Mouse (Mus musculus): Measurements from ENCODE around the gene Polr2c. TPM values are rescaled to one million over a fixed set of nuclear protein-coding genes. Genes with fewer than 3 reads are reported as not detected.

The Polr2c gene
- polyA plus RNA-seq, 1 experiment from 2014 or later: 159 TPM

DNA sequence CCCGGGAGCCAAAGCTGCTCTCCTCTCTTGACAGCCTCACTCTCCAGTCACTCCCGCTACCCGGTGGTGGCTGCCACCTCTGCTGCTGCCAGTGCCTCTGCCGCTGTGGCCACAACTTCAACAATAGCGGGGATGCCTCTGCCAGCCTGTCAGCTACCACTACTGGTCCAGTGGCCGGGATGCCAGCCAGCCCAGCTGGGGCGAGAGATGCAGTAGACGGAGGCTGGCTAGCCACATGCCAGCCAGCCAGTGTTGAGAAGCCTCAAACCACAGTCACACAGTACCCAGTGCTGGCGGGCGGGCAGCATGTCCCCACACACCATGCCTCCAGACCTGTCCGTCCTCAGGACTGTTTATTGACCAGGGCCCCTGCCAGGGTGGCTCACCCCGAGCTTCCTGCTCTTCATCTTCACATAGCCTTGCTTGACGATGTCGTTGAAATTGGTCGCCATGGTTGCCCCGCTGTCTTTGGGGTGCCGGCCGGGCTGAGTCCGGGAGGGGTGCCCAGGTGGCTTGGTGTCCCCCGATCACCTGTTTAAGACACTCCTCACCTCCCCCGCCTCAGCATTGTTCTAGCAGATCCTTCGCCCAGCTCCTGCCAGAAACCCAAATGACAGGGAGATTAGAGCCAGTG, 13.3 kb downstream of the Polr2c start:
- peak overlapping the region; percentile 41 for H3K4me3 ChIP-seq (ENCODE audit: low read depth, low read length)
- peaks cover 17% of the 10 kb centered on the region for H3K36me3 ChIP-seq (ENCODE audit: control insufficient read depth, insufficient read depth, low read length)
- H3K27me3 ChIP-seq (ENCODE audit: control insufficient read depth, insufficient read depth, low read length): no peaks in the 10 kb centered on the region
- H3K4me2 ChIP-seq (replicated peaks; ENCODE audit: low read depth, low read length): peak overlapping the region; percentile 93
- H3K9ac ChIP-seq (replicated peaks; ENCODE audit: low read depth, low read length): peak overlapping the region; percentile 25; the same call in 1 of the 2 replicates
- peaks cover 40% of the 10 kb centered on the region for H3K4me1 ChIP-seq (ENCODE audit: control insufficient read depth, insufficient read depth, low read length)
- no peak overlapping the region for H3K27ac ChIP-seq (ENCODE audit: low read length)
- WGBS: 5% methylated on average over 22 of the region's 22 CpGs
- H3K9me3 ChIP-seq (ENCODE audit: control insufficient read depth, low read depth, low read length): no peaks in the 10 kb centered on the region
- ATAC-seq (ENCODE audit: insufficient number of reproducible peaks, insufficient read depth, low FRiP score, low read depth): 0 out of 2 replicates have a peak, but pooled peaks have one; percentile 2

- Histone ChIP-seq H3K9me3 (ENCODE audit: control insufficient read depth, low read depth, low read length) (no peaks in the 10 kb centered on the region), H3K36me3 (ENCODE audit: control insufficient read depth, insufficient read depth, low read length) (peaks cover 10% of the 10 kb centered on the region), H3K4me3 (ENCODE audit: low read depth, low read length) (peak overlapping the region; percentile 41), H3K27me3 (ENCODE audit: control insufficient read depth, insufficient read depth, low read length) (no peaks in the 10 kb centered on the region), H3K4me1 (ENCODE audit: control insufficient read depth, insufficient read depth, low read length) (peaks cover 41% of the 10 kb centered on the region), H3K27ac (ENCODE audit: low read length) (peak overlapping the region; percentile 52), H3K4me2 (replicated peaks; ENCODE audit: low read depth, low read length) (peak overlapping the region; percentile 93), H3K9ac (replicated peaks; ENCODE audit: low read depth, low read length) (peak overlapping the region; percentile 15; the same call in 1 of the 2 replicates)
- ATAC-seq (ENCODE audit: insufficient number of reproducible peaks, insufficient read depth, low FRiP score, low read depth): peak; percentile 81
- 6% methylated on average over 7 of the region's 7 CpGs for WGBS
These were observed 14.1 kb downstream of the Polr2c start for GRCm38 (mm10) chr8:94871108-94871894.

- WGBS: 52% methylated on average over 3 of the region's 3 CpGs
- Histone ChIP-seq H3K27me3 (ENCODE audit: control insufficient read depth, insufficient read depth, low read length) (no peaks in the 10 kb centered on the region), H3K4me1 (ENCODE audit: control insufficient read depth, insufficient read depth, low read length) (peaks cover 41% of the 10 kb centered on the region), H3K4me3 (ENCODE audit: low read depth, low read length) (no peak overlapping the region), H3K27ac (ENCODE audit: low read length) (peak overlapping the region; percentile 52; the same call in 1 of the 2 replicates), H3K36me3 (ENCODE audit: control insufficient read depth, insufficient read depth, low read length) (peaks cover 3% of the 10 kb centered on the region; the same call in 1 of the 2 replicates), H3K9me3 (ENCODE audit: control insufficient read depth, low read depth, low read length) (no peaks in the 10 kb centered on the region), H3K9ac (replicated peaks; ENCODE audit: low read depth, low read length) (no peak overlapping the region), H3K4me2 (replicated peaks; ENCODE audit: low read depth, low read length) (peak overlapping the region; percentile 93)
- ATAC-seq (ENCODE audit: insufficient number of reproducible peaks, insufficient read depth, low FRiP score, low read depth): no peak
These were observed 14.9 kb downstream of the Polr2c start for GRCm38 (mm10) chr8:94872156-94872555.

- Histone ChIP-seq H3K4me2 (replicated peaks; ENCODE audit: low read depth, low read length) (peak overlapping the region; percentile 93; the same call in 1 of the 2 replicates), H3K9me3 (ENCODE audit: control insufficient read depth, low read depth, low read length) (no peaks in the 10 kb centered on the region), H3K27me3 (ENCODE audit: control insufficient read depth, insufficient read depth, low read length) (no peaks in the 10 kb centered on the region), H3K9ac (replicated peaks; ENCODE audit: low read depth, low read length) (no peak overlapping the region), H3K4me1 (ENCODE audit: control insufficient read depth, insufficient read depth, low read length) (peaks cover 41% of the 10 kb centered on the region), H3K36me3 (ENCODE audit: control insufficient read depth, insufficient read depth, low read length) (0 out of 2 replicates have a peak, but pooled peaks cover 2% of the 10 kb centered on the region), H3K27ac (ENCODE audit: low read length) (no peak overlapping the region), H3K4me3 (ENCODE audit: low read depth, low read length) (no peak overlapping the region)
- WGBS: 93% methylated on average over 2 of the region's 2 CpGs
- no peak for ATAC-seq (ENCODE audit: insufficient number of reproducible peaks, insufficient read depth, low FRiP score, low read depth)
These were observed 15.3 kb downstream of the Polr2c start for GRCm38 (mm10) chr8:94872576-94872975.

- Histone ChIP-seq H3K9me3 (ENCODE audit: control insufficient read depth, low read depth, low read length) (no peaks in the 10 kb centered on the region), H3K4me2 (replicated peaks; ENCODE audit: low read depth, low read length) (peak overlapping the region; percentile 89), H3K4me1 (ENCODE audit: control insufficient read depth, insufficient read depth, low read length) (peaks cover 37% of the 10 kb centered on the region), H3K27ac (ENCODE audit: low read length) (no peak overlapping the region), H3K9ac (replicated peaks; ENCODE audit: low read depth, low read length) (no peak overlapping the region; the same call in 1 of the 2 replicates), H3K27me3 (ENCODE audit: control insufficient read depth, insufficient read depth, low read length) (no peaks in the 10 kb centered on the region), H3K36me3 (ENCODE audit: control insufficient read depth, insufficient read depth, low read length) (no peaks in the 10 kb centered on the region), H3K4me3 (ENCODE audit: low read depth, low read length) (peak overlapping the region; percentile 56; the same call in 1 of the 2 replicates)
- WGBS: 11% methylated on average over 6 of the region's 6 CpGs
- ATAC-seq (ENCODE audit: insufficient number of reproducible peaks, insufficient read depth, low FRiP score, low read depth): no peak
These were observed 17.1 kb downstream of the Polr2c start for GRCm38 (mm10) chr8:94874358-94874757.

DNA sequence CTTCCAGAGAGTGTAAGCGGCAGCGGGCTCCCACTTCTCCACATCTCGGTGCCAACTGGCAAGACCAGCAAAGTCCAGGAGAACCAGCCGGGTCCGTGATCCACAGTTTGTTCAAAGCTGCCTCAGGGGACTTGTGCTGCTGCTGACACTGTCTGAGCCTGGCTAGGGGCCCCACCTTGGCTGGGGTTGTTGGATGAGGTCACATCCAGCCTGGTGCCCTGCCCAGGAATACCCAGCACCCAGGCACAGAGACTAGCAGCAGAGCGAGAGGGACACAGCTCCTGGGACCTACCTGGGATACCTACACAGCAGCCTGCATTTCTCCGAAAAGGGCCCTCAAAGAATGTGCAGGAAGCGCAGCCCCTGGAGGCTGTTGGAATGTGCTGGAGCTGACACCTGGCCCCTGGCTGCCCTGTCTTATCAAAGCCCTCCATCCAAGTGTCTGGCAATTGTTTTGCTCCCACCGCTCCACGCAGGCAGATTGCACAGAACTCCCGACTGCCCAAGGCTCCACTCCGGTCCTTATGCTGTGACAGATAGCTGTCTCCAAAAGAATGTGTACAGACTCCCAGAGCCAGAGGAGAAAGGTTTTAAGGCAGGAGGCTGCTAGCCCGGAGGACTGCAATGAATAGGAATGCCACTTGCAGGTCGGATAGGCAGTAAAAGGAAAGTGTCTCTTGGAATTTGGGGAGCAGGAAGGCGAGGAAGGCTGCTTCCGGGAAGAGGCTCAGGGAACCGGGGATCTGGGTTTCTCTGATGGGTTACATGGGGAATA, 18.0 kb downstream of the Polr2c start:
- no peaks in the 10 kb centered on the region for H3K27me3 ChIP-seq (ENCODE audit: control insufficient read depth, insufficient read depth, low read length)
- peak overlapping the region; percentile 71; the same call in 1 of the 2 replicates for H3K27ac ChIP-seq (ENCODE audit: low read length)
- peak overlapping the region; percentile 56 for H3K4me3 ChIP-seq (ENCODE audit: low read depth, low read length)
- no peak for ATAC-seq (ENCODE audit: insufficient number of reproducible peaks, insufficient read depth, low FRiP score, low read depth)
- peaks cover 34% of the 10 kb centered on the region for H3K4me1 ChIP-seq (ENCODE audit: control insufficient read depth, insufficient read depth, low read length)
- peak overlapping the region; percentile 89 for H3K4me2 ChIP-seq (replicated peaks; ENCODE audit: low read depth, low read length)
- H3K9ac ChIP-seq (replicated peaks; ENCODE audit: low read depth, low read length): peak overlapping the region; percentile 50
- whole genome bisulfite sequencing: 12% methylated on average over 17 of the region's 17 CpGs
- H3K36me3 ChIP-seq (ENCODE audit: control insufficient read depth, insufficient read depth, low read length): no peaks in the 10 kb centered on the region
- H3K9me3 ChIP-seq (ENCODE audit: control insufficient read depth, low read depth, low read length): no peaks in the 10 kb centered on the region

DNA sequence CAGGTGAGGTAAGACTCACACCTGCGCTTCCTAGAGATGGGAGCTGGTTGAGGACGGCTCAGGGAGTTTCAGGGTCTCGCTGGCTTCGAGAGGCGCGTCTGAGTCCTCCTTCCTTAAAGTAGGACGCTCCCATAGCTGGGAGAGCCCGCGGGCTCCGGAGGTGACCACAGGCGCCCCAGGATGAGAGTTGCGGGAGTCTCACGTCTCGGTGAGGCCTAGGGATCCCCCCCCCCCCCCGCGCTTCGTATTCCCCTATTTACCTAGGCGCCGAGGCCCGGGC, 18.6 kb downstream of the Polr2c start:
- H3K9me3 ChIP-seq (ENCODE audit: control insufficient read depth, low read depth, low read length): no peaks in the 10 kb centered on the region
- H3K4me2 ChIP-seq (replicated peaks; ENCODE audit: low read depth, low read length): peak overlapping the region; percentile 89
- 1% methylated on average over 16 of the region's 20 CpGs for WGBS
- peak overlapping the region; percentile 71; the same call in 1 of the 2 replicates for H3K27ac ChIP-seq (ENCODE audit: low read length)
- no peak for ATAC-seq (ENCODE audit: insufficient number of reproducible peaks, insufficient read depth, low FRiP score, low read depth)
- H3K9ac ChIP-seq (replicated peaks; ENCODE audit: low read depth, low read length): peak overlapping the region; percentile 50
- H3K36me3 ChIP-seq (ENCODE audit: control insufficient read depth, insufficient read depth, low read length): no peaks in the 10 kb centered on the region
- peak overlapping the region; percentile 56 for H3K4me3 ChIP-seq (ENCODE audit: low read depth, low read length)
- peaks cover 29% of the 10 kb centered on the region for H3K4me1 ChIP-seq (ENCODE audit: control insufficient read depth, insufficient read depth, low read length)
- no peaks in the 10 kb centered on the region for H3K27me3 ChIP-seq (ENCODE audit: control insufficient read depth, insufficient read depth, low read length)

DNA sequence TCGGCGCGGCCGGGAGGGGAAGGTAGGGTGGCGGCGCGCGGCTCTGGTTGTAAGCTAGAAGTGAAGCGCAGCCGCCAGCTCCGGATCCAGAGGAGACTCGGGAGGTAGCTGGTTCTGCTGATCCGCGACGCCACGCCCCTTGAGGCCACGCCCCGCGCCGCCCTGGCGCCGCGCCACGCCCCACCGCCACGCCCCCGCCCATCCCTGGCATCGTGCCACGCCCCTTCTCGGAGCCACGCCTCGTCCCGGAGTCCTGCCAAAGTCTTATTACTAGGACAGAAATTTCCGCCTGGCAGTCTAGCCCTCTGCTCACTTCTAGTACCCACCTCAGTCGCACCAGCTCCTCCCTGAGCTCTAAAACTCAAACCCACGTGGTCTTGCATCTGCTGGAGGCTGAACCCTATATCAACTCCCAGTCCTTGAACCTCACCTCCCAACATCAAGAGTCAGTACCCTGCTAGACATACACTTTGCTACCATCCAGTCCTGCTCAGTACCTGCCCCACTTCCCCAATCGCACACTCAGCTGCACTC, 19.0 kb downstream of the Polr2c start, which contains the start of gene Dok4:
Gene Dok4, minus strand, starts transcription at position 134 of the 534 bp plus-strand sequence.
- no peaks in the 10 kb centered on the region for H3K36me3 ChIP-seq (ENCODE audit: control insufficient read depth, insufficient read depth, low read length)
- H3K4me2 ChIP-seq (replicated peaks; ENCODE audit: low read depth, low read length): peak within 1 kb of the TSS; percentile 89
- peak within 1 kb of the TSS; percentile 71; the same call in 1 of the 2 replicates for H3K27ac ChIP-seq (ENCODE audit: low read length)
- H3K4me1 ChIP-seq (ENCODE audit: control insufficient read depth, insufficient read depth, low read length): peaks cover 28% of the 10 kb centered on the region
- peak; percentile 77 for ATAC-seq (ENCODE audit: insufficient number of reproducible peaks, insufficient read depth, low FRiP score, low read depth)
- H3K9ac ChIP-seq (replicated peaks; ENCODE audit: low read depth, low read length): peak within 1 kb of the TSS; percentile 50
- peak within 1 kb of the TSS; percentile 56 for H3K4me3 ChIP-seq (ENCODE audit: low read depth, low read length)
- H3K9me3 ChIP-seq (ENCODE audit: control insufficient read depth, low read depth, low read length): no peaks in the 10 kb centered on the region
- no peaks in the 10 kb centered on the region for H3K27me3 ChIP-seq (ENCODE audit: control insufficient read depth, insufficient read depth, low read length)
- WGBS: under 1% methylated on average over 36 of the region's 37 CpGs

Data from stomach, embryonic 14.5 days (tissue).